ENCODE assay signal across 8 mouse cellular contexts in the genomic region with DNA sequence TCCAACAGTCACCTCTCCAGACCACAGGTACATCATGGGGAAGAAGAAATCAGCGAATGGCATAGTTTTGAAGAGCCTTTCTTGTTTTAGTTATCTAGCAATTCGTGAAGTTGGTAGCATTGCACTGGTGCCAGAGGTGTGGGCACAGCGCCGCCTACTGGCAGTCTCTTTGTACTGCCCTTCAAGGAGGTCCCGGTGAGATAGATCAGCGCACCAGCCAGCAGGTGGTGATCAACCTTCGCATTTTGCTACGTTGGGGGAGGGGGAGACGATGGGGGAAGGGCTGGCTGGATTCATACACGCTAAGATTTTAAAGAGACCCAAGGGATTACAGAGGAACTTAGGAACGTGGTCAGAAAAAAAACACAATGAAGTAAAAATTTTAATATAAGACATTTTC.
DNase-seq lines count a peak whose midpoint lies in the region; ATAC-seq lines count a peak whose summit lies in the region.

No protein-coding gene starts in this region.

- H3K36me3 ChIP-seq in midbrain, embryonic 15.5 days (replicated peaks), result no peaks in the 10 kb centered on the region

- peak; percentile 48 to 80 for DNase-seq in heart, adult 18-20 months
- DNase-seq in heart, adult 11 months, result no peak
- peak; percentile 78 for DNase-seq in embryo, embryonic 11.5 days (ENCODE audit: low read depth, low spot score)
- DNase-seq in kidney, adult 11 months, result peak; percentile 30
- peak; percentile 78 to 85 for DNase-seq in left cerebral cortex, postnatal 36 days (ENCODE audit: low spot score in 2 of 2)
- DNase-seq in spleen, adult 18-20 months, result peak; percentile 28 to 69

- H3K9ac ChIP-seq in midbrain, embryonic 15.5 days, result no peak overlapping the region

- no peak overlapping the region for H3K27ac ChIP-seq in midbrain, embryonic 15.5 days

- no peak overlapping the region for H3K4me3 ChIP-seq in midbrain, embryonic 15.5 days

- WGBS in midbrain, embryonic 15.5 days, result 1% methylated on average over 11 of the region's 11 CpGs

- peak; percentile 98 for ATAC-seq in granulocyte monocyte progenitor cell, adult 5-6 weeks (replicated peaks; ENCODE audit: poor library complexity, severe bottlenecking)
- ATAC-seq in midbrain, embryonic 15.5 days (replicated peaks), result peak; percentile 90

- H3K4me2 ChIP-seq in midbrain, embryonic 15.5 days, result peak overlapping the region; percentile 20; the same call in 1 of the 2 replicates

- H3K27me3 ChIP-seq in midbrain, embryonic 15.5 days (replicated peaks), result no peaks in the 10 kb centered on the region

- intact Hi-C loops in left cerebral cortex, postnatal 36 days (cut with DNase I), result loop anchor here (5.0 kb wide), 1 partner anchor 250 kb away; no protein-coding TSS in a partner anchor

- H3K4me1 ChIP-seq in midbrain, embryonic 15.5 days, result no peaks in the 10 kb centered on the region

- H3K9me3 ChIP-seq in midbrain, embryonic 15.5 days, result no peaks in the 10 kb centered on the region
